Mouse (Mus musculus): ENCODE data around the gene Pced1a.

DNA sequence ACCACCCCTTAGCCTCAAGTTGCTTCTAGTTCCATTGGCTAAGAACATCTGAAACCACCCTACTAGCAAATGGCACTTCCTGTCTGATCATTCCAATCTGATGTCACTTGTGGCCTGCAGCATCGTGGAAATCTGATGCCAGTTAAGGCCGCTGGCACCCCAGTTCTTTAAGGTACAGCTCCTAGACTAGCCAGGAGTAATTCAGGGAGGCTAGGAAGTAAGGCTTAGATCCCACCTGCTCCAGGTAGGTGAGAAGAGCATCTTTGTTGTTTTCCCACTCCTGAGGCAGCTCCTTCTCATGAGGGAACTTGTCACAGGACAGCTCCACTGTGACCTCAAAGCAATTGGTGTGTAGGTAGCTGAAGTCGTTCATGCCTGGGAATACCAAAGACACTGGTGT lies 31.7 kb downstream of the Pced1a start:
- TF ChIP-seq CTCF (IDR thresholded peaks at IDR 0.05) (no peak), EP300 (IDR thresholded peaks at IDR 0.05) (no peak)

All from lung, postnatal 0 days (tissue).